Mouse (Mus musculus) mouse embryonic stem cell (cell line): Measurements from ENCODE around the gene BC003965.

Source experiments
- in situ Hi-C, 2 experiments: fragments of 300-500 bp; cut with MboI; formaldehyde crosslinking; loops; 1 replicate in 1 of 2; 3 replicates in 1 of 2; pipeline ENCODE4 v1.14.3; 2019 to 2020; ENCODE audit warnings: low sequenced_read_pairs in 2 of 2, low pct_unique_long_range_greater_than_20kb in 1 of 2, mixed read lengths in 1 of 2; ENCODE audit not compliant: unreplicated experiment in 1 of 2

The BC003965 gene

DNA sequence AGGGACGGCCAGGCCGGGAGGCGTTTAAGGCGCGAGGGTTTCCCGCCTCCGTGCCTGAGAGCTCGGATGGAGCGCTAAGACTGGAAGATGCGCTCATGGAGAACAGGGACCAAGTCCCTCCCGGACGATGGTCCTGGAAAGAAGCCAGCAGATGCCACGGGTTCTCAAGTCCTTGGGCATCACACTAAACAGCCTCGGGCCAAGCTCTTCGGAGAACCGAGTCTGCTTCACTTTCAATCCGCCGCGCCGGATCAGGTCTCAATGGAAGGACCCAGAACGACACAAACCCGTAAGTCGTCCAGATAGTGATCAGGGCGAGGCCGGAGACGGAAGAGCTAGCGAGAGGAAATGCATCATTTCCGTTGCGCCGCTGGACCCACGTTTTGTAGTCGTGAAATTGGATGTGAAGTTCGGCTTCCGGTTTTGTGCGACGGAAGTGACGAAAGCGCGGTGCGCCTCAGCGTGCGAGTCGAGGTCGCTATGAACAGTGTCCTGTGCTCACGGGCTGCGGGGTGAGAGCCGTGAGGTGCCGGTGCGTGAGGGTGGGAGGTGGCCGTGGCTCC lies at the start of gene BC003965:
Gene BC003965, plus strand, starts transcription at position 426 of the 563 bp plus-strand sequence.
- in situ Hi-C loops, result no loop called here

DNA sequence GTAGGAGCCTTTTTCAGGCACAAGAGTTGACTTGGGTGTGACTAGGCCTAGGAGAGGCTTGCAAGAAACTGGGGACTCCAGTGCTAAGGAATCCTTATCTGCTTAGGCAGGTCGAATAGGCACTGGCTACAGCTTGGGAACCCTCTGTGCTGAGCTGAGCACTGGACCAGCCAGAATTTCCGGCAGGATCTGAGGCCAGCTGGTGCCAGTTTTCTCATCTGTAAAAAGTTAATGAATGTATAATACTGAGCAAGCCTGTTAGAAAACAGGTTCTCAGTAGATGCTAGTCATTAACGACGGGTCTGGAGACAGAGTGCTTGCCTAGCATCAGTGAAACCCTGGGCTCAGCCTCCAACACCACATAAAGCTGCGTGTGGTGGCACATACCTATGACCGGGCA lies 48.7 kb upstream of the BC003965 start:
- in situ Hi-C loops, result no loop called here

DNA sequence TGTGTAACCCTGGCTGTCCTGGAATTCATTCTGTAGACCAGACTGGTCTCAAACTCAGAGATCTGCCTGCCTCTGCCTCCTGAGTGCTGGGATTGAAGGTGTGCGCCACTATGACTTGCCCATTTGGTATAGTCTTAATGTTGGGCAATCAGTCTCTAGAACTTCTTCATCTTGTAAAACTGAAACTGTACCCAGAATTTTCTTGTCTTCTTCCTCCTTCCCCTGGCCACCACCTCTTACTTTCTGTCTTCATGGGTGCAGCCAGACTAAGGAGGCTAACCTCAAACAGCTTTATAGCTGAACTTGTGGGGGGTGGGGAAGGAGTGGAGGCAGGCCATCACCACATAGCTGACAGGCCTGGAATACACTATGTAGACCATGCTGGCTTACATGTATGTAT lies 45.6 kb upstream of the BC003965 start:
- in situ Hi-C loops, result no loop called here

DNA sequence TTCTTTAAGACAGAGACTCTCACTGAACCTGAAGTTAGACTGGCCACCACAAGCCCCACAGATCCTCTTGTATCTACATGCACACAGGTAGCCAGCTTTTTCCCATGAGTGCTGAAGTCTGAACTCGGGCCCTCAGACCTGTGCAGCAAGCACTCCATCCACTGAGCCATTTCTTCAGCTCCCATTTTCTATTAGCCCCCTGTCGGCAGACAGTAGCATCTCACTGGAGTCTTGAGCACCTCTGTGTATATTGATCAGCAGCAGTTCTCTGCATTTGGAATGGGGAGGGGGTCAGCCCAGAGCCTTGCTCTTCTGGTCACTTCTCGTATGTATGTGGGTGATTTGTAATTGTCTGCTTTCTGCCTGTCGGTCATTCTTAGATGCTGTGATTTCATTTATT lies 44.4 kb upstream of the BC003965 start:
- in situ Hi-C loops, result no loop called here

DNA sequence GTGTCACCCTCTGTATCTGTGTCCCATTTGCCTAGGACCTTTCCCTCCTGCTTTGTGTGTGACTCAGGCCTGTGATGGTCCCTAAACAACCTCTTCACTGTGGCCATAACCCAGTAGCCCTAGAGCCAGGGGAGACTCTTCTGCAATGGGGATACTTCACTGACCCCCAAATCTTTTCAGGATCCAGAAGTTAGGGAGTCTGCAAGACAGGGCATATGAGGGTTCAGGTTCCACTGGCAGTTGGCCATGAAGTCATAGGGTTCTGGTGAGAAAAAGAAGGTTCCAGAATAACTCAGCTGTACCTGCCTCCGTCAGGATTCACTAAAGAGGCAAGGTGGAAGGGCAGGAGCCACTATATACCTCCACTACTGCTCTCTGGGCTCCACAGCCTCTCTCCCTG lies 22.2 kb upstream of the BC003965 start, which contains the start of gene Ccdc154:
Gene Ccdc154, plus strand, starts transcription at position 301 of the 400 bp plus-strand sequence.
- in situ Hi-C loops, result no loop called here

DNA sequence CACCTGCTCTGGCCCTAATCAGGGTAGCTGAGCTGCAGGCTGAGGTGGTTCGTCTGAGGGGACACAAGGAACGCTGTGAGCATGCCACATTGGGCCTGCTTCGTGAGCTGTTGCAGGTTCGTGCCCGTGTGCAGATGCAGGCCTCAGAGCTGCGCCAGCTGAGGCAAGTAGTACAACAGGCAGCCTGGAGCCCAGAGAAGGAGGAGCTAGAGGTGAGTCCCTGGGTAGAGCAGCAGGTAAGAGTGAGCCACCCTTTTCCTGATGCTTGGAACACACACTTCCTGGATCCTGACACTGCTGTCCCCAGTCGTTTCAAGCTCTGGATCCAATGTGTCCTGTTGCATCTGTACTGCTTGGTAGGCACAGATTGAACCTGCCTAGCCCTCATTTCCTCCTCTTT lies 21.0 kb upstream of the BC003965 start:
- in situ Hi-C loops, result no loop called here

DNA sequence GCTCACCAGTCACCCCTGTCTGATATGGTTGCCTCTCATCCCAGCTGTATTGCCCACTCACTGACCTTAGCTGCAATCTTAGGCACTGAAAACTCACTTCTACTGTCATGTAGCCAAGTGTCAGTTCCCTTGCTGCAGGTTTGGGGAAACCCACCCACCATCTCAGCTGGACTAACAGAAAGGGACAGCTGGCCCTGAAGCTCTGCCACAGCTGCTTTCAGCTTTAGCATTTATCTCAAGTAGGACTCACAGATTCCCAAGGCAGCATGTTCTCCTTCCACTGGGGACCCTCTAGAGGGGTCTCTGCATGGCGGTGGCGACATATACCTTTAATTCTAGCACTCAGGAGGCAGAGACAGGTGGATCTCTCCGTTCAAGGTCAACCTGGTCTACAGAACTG lies 19.6 kb upstream of the BC003965 start:
- in situ Hi-C loops, result no loop called here

DNA sequence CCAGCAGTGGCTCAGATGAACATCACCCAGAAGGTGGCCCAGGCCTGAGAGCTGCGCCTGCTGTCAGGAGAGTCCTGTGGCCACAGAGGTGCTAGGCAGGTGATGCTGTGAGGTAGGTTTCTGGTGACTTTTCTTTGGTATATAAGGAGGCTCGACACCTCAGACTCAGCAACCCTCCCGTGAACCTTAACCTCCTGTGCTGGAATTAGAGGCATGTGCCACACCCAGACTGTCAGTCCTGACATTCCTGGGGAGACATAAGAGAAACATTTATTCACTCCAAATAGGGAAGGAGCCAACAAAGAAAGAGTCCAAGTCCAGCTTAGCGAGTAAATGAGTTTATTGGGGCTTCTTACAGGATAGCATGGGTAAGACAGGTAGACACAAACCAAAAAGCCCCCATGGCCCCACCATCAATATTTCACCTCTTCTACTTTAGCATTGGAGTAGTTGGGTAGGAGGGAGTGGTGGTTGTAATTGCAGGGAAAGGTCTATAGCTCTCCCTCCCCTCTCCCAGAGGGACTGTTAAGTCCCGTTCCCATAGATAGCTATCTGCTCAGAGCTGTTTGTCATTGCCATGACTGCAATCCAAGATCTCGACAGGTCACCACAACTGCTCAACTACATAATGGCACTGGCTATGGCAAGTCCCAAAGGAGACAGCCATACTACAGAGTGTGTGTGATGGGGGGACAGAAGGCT lies 18.2 kb upstream of the BC003965 start:
- in situ Hi-C loops, result no loop called here

DNA sequence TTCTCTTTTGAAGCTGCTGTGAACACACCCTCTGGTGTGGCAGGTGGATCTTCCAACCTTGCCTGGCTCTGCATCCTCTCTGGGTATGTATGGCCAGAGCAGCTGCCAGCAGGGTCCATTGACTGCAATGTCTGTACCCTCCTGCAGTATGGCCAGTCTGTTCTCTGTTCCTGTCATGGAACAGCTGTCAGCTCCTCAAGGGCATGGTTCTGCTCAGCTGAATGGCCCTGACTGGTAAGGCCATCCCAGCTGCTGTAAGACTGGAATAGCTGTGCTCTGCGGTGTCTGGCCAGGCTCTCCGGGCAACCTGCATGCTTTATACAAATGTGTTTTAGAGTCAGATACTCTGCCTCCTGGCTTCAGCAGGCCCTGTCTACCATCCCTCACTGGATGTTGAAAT lies 14.6 kb upstream of the BC003965 start:
- in situ Hi-C loops, result no loop called here

DNA sequence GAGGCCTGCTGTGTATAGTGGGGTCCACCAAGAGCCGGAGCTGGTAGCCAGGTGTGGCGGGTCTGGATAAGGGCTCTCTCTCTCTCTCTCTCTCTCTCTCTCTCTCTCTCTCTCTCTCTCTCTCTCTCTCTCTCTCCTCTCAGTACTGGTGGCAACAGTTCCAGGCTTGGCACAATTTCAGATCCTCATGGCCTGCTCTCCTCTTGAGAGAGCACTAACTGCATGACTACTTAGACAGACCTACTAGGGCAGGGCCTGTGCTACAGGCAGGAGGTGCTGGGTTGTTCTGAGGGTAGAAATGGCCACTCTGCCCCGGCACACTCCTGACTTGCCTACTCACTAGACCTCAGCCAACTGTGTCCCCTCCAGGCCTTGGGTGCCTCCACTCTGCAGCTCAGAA lies 11.8 kb upstream of the BC003965 start:
- in situ Hi-C loops, result no loop called here

DNA sequence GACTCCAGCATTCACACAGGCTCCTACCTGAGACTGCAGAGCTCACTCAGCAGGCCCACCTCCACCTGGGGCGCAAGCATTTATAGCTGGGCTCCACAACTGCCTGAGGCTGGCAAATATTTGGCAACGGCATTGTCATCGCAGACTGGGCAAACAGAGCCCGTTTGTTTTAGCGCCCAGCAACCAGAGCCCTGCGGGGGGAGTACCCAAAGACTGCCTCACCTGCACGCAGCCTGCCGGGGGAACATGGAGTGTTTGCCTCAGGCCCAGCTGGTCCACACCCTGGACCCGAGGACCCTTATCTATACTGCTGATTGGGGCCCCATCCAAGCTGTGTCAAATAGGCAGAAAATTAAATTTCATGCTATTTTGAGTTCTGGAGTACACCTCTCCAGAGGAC lies 8.9 kb upstream of the BC003965 start, which contains the start of gene Gm38655:
Gene Gm38655, minus strand, starts transcription at position 61 of the 400 bp plus-strand sequence.
- in situ Hi-C loops, result no loop called here

DNA sequence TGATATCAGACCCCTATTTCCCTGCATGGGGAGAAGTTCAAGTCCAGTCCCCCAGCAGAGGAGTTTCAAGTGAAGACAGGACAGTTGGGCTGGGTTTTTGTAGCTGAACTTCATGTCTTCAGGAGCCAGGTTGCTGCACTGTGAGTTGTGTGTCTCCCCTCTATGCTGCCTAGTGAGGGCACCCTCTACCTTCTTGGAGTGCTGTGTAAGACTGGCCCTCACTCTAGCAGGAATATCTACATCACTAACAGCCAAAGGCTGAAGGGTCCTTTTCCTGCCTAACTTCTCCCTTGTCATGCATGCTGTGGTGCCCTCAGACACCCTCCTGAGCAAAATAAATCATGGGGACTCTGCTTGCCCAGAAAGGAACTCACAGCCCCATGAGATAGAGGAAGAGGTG lies 1.1 kb upstream of the BC003965 start:
- in situ Hi-C loops, result no loop called here

DNA sequence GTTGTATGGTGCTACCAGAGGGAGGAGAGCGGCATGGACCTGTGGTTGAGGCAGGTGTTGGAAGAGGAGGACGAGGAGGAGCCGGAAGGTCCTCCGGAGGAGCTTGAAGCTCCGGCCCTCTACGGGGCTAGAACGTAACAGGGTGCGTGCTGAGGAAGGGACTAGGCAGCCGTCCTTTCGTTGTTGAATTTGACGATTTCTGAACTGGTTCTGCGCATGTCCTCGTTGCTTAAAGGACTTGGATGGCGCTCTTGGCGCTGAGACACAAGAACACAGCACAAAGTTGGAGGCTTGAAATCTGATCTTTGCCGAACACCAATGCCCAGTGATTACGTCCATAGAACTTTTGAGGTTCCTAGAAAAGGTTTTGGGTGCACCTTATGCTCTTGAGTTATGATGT lies 607 bp downstream of the BC003965 start:
- in situ Hi-C loops, result no loop called here

DNA sequence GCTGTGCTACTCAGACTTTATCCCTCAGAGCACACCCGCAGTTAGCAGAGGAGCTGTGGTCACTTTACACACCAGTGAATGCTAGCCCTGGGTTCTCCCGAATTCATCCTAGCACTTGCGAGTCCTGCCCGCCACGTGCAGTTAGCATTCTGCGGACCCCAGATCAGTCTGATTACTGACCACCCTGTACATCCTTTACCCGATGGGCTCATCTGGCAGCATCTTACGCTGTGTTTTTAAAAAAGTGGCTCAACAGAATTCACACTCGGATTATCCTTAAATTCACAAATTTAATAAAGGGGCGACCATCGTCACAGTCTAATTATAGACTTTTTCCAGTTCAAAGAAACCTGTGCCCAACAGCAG lies 3.4 kb downstream of the BC003965 start:
- in situ Hi-C loops, result no loop called here

DNA sequence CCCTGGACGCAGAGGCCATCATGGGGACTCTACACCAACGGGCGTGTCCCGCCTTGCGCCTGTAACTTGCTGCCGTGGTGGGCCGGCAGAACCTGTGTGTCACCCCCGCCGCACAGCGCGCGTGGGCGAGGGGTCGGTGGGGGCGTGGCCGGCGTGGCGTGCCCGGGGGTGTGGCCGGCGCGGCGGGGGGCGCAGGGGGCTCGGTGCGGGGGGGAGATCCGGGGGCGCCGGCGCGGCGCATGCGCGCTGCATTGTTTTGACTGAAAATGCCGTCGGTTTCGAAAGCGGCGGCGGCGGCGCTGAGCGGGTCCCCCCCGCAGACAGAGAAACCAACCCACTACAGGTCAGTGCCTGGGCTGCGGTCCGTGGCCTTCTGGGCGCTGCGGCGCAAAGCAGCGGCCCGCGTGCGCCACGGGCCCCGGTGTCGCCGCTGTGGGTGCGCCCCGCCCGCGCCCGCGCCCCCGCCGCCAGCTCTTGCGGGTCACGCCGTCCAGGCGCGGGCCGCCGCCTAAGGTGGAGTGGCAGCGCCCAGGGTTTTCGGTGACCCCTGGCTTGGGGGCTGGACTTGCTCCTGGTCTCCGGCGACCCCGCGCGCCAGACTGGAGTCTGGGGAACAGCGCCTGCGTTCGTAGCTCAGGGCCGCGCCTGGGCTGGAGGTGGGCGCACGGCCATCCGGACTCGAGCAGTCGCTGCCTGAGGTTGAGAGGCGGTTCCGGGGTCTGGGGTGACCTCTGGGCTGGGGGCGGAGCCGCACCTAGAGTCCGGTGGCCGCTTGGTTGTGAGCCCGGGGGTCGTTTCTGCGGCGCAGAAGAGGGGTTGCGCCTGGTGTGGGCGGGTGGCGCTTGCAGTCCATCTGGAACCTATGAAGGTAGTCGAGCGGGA lies 4.0 kb downstream of the BC003965 start, which contains the start of gene Unkl:
Gene Unkl, plus strand, starts transcription at position 248 of the 882 bp plus-strand sequence.
- in situ Hi-C loops, result no loop called here

DNA sequence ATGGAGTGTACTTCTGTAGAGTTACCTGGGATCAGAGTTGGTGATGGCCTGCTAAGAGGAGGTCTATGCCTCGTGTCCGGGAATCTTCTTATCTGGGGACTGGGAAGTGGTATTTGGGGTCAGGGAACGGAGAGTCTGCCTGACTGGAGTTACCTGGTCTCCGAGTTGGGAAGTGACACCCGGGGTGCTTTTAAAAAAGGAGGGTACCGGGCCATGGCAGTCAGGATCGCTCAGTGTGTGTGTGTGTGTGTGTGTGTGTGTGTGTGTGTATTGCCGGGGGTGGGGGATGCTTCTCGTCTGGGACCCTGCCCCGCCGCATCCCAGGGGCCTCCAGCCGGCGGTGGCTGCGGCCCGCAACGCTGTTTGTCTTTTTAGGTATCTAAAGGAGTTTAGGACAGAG lies 4.7 kb downstream of the BC003965 start:
- in situ Hi-C loops, result no loop called here

DNA sequence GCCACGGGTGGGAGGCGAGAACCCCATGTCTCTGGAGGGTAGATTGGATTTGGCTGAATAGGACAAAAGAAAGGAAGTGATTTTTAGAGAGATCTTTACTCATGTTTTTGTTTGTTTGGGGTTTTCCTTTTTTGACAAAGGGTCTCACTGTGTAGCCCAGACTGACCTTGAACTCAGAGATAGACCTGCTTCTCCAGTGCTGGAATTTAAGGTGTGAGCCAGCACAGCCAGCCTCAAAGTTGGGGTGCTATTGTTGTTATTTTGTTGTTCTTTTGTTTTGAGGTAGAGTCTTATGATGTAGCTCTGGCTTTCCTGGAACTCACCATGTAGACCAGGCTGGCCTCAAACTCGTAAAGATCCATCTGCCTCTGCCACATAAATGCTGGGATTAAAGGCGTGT lies 18.0 kb downstream of the BC003965 start:
- in situ Hi-C loops, result no loop called here

DNA sequence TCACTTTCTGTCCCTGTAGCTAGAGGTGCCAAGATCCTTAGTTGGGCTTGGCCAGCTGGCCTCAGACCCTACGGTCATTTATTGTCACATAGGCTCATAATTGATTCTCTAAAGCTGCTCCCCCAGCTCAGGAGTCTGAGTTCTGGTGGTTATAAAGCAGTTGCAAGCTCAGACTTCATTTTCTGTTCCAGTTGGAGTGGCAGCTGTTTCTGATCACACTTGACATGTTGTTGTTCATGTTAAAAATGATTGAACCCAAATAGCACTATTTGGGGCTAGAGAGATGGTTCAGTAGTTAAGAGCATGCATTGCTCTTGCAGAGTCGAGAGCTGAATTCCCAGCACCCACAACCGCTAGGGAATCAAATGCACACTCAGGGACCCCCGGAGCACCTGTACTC lies 25.7 kb downstream of the BC003965 start:
- in situ Hi-C loops, result no loop called here

DNA sequence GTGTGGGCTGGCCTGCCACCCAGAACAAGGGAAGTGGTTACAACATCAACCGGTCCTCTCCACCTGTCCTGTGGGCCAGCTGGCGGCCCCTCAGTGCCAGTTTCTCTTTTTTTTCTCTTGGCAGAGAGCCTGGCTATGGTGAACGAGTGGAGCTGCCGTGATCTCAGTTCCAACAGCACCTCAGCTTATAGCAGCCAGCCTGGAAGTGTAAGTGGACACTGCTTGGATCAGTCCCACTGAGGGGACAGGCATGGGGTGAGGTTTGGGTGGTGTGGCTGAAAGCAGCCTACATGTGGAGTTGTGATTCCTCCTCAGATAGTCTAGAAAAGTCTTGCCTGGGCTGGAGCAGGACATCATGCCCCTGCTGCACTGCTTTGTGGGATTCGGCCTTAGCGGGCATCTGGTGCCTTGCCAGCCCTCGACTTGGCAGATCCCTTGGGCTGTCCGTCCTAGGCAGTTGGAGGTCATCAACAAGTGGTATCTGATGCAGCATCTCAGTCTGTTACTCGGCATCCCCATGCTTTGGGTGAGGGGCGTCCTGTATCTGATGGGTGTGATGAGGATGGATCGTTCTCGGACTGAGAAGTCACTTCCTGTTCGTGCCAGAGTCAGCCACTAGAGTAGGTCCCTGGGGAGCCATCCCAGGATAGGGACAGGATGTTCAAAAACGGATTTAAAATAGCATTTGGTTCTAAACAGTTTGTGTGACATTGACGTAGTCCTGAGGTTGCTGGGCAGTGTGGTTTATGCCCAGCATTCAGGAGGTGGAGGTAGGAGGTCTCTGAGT lies 26.5 kb downstream of the BC003965 start:
- in situ Hi-C loops, result no loop called here
